Mouse (Mus musculus): Measurements from ENCODE around the gene Kcnk7. TPM values are rescaled to one million over a fixed set of nuclear protein-coding genes. Genes with fewer than 3 reads are reported as not detected.

Gene Kcnk7
- total RNA-seq, 1 experiment: 0.67 TPM

DNA sequence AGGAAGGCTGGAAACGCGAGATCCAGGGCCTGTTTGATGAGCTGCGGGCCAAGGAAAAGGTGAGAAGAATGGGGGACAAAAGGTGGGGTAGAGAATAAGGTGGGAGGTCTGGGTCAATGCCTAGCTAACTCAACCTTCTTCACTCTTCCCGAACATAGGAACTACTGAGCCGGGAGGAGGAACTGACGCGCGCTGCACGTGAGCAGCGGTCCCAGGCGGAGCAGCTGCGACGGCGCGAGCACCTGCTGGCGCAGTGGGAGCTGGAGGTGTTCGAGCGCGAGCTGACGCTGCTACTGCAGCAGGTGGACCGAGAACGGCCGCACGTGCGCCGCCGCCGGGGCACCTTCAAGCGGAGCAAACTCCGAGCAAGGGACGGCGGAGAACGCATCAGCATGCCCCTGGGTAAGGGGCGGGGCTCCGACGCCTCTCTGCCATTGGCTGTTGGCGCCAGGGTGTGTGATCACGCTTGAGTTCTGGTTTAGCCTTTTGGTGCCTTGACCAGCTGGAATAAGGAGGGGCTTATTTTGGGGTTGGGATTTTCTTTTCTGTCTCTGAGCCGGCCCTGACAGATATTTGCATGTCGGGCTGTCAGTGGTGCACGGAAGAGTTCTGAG lies 8.2 kb upstream of the Kcnk7 start:
- peak overlapping the region; percentile 61 to 65 for H3K4me3 ChIP-seq (ENCODE audit: insufficient read depth in 1 of 2, low read depth in 1 of 2, low read length in 2 of 2, poor library complexity in 1 of 2, severe bottlenecking in 1 of 2)
- peak overlapping the region; percentile 42; the same call in 1 of the 2 replicates for H3K9ac ChIP-seq (ENCODE audit: insufficient read depth, low read depth, low read length, poor library complexity, severe bottlenecking)
- in situ Hi-C loops (cut with MboI; ENCODE audit: low sequenced_read_pairs in 2 of 2, unreplicated experiment in 2 of 2): no loop called here
- no peak for TF ChIP-seq MAFK (IDR thresholded peaks at IDR 0.05; ENCODE audit: insufficient read depth, low read depth, low read length)
- no peak for TF ChIP-seq CHD2 (IDR thresholded peaks at IDR 0.05; ENCODE audit: low read depth, low read length)
- TF ChIP-seq ZC3H11A (IDR thresholded peaks at IDR 0.05; ENCODE audit: borderline replicate concordance, low read depth, low read length): no peak
- H3K36me3 ChIP-seq (ENCODE audit: control insufficient read depth, insufficient read depth, low read length, poor library complexity, severe bottlenecking): peaks cover 2% of the 10 kb centered on the region; the same call in 1 of the 2 replicates
- peak; percentile 75 for DNase-seq (ENCODE audit: low read depth, low spot score)
- no peak overlapping the region for H3K27ac ChIP-seq (ENCODE audit: insufficient read depth, low read depth, low read length, poor library complexity, severe bottlenecking)
- H3K9me3 ChIP-seq (ENCODE audit: control insufficient read depth, insufficient read depth, low read depth, low read length): no peaks in the 10 kb centered on the region
- peaks cover 0 to 4% of the 10 kb centered on the region in 2 experiments; a peak in 1 of 4 replicates for H3K4me1 ChIP-seq (ENCODE audit: control insufficient read depth in 2 of 2, insufficient read depth in 2 of 2, low read length in 2 of 2, poor library complexity in 1 of 2)

DNA sequence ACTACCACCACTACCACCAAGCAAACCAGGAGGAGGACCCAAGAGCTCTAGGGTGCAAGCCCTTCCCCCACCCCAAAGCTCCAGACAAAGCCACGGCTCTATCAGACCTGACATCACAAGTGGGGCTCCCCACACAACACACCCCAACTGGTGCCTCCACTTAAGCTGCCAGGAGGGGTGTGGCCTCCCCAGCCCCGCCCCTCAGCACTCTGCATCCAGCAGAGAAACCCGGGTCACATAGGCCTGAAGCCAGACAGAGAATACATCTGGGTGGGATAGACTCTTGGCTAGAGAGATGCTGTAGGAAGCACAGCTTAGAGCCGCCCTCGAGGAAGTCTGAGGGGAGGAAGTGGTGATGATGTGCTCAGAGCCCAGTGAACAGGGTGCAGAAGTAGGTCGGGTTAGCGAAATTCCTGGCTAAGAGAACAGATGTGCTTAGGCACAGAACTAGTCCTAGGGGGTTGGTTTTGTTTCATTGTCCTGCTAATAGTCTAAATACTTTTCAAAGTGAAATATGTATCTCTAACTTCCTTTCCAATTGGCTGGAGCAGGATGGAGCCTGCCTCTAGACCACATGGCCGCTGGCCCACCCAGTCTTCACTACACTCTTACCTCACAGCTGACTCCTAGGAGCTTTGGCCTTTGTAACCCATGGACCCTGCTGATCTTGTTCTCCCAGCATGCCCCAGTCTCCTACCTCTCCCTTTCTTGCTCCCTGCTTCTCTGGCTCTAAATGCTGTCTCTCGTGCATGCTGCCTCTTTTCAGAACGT lies 819 bp downstream of the Kcnk7 start:
- peaks cover 6% of the 10 kb centered on the region; the same call in 1 of the 2 replicates for H3K36me3 ChIP-seq (ENCODE audit: control insufficient read depth, insufficient read depth, low read length, poor library complexity, severe bottlenecking)
- H3K9ac ChIP-seq (ENCODE audit: insufficient read depth, low read depth, low read length, poor library complexity, severe bottlenecking): peak overlapping the region; percentile 17; the same call in 1 of the 2 replicates
- H3K9me3 ChIP-seq (ENCODE audit: control insufficient read depth, insufficient read depth, low read depth, low read length): no peaks in the 10 kb centered on the region
- TF ChIP-seq CHD2 (IDR thresholded peaks at IDR 0.05; ENCODE audit: low read depth, low read length) (no peak), MAFK (IDR thresholded peaks at IDR 0.05; ENCODE audit: insufficient read depth, low read depth, low read length) (no peak), ZC3H11A (IDR thresholded peaks at IDR 0.05; ENCODE audit: borderline replicate concordance, low read depth, low read length) (no peak), HCFC1 (IDR thresholded peaks at IDR 0.05; ENCODE audit: borderline replicate concordance, insufficient read depth, low read length) (no peak), ZNF384 (IDR thresholded peaks at IDR 0.05; ENCODE audit: low read depth, low read length) (no peak)
- H3K4me3 ChIP-seq (ENCODE audit: insufficient read depth in 1 of 2, low read depth in 1 of 2, low read length in 2 of 2, poor library complexity in 1 of 2, severe bottlenecking in 1 of 2): no peak overlapping the region
- in situ Hi-C loops (cut with MboI; ENCODE audit: low sequenced_read_pairs in 2 of 2, unreplicated experiment in 2 of 2): no loop called here
- H3K27ac ChIP-seq (ENCODE audit: insufficient read depth, low read depth, low read length, poor library complexity, severe bottlenecking): no peak overlapping the region
- no peak for DNase-seq (ENCODE audit: low read depth, low spot score)
- H3K4me1 ChIP-seq (ENCODE audit: control insufficient read depth in 2 of 2, insufficient read depth in 2 of 2, low read length in 2 of 2, poor library complexity in 1 of 2): peaks cover 4 to 14% of the 10 kb centered on the region in 2 experiments; a peak in 1 of 4 replicates

DNA sequence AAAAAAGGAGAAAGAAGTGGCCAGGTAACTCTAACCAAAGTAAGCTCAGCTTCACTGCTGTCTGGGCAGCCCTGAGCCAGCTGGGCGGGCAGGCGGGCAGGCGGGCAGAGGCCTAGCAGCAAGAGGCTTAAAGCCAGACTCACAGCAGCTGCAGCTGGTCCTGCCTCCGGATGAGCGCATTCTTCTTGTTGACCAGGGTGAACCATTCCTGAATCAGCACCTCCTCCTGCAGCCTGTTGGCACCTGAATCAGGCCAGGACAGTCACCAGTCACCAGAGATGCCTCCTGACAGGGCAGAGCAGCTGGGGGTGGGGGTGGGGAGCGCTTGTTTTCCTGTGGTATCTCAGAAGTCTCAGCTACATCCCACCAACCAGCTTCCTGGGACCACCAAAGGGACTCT lies 5.9 kb downstream of the Kcnk7 start:
- DNase-seq (ENCODE audit: low read depth, low spot score): no peak
- TF ChIP-seq MAFK (IDR thresholded peaks at IDR 0.05; ENCODE audit: insufficient read depth, low read depth, low read length) (no peak), HCFC1 (IDR thresholded peaks at IDR 0.05; ENCODE audit: borderline replicate concordance, insufficient read depth, low read length) (no peak), ZNF384 (IDR thresholded peaks at IDR 0.05; ENCODE audit: low read depth, low read length) (no peak), ZC3H11A (IDR thresholded peaks at IDR 0.05; ENCODE audit: borderline replicate concordance, low read depth, low read length) (no peak), CHD2 (IDR thresholded peaks at IDR 0.05; ENCODE audit: low read depth, low read length) (no peak)
- in situ Hi-C loops (cut with MboI; ENCODE audit: low sequenced_read_pairs in 2 of 2, unreplicated experiment in 2 of 2): no loop called here
- H3K9me3 ChIP-seq (ENCODE audit: control insufficient read depth, insufficient read depth, low read depth, low read length): no peaks in the 10 kb centered on the region
- H3K9ac ChIP-seq (ENCODE audit: insufficient read depth, low read depth, low read length, poor library complexity, severe bottlenecking): no peak overlapping the region
- H3K36me3 ChIP-seq (ENCODE audit: control insufficient read depth, insufficient read depth, low read length, poor library complexity, severe bottlenecking): no peaks in the 10 kb centered on the region
- H3K4me1 ChIP-seq (ENCODE audit: control insufficient read depth in 2 of 2, insufficient read depth in 2 of 2, low read length in 2 of 2, poor library complexity in 1 of 2): peaks cover 0 to 10% of the 10 kb centered on the region in 2 experiments; a peak in 1 of 4 replicates
- H3K4me3 ChIP-seq (ENCODE audit: insufficient read depth in 1 of 2, low read depth in 1 of 2, low read length in 2 of 2, poor library complexity in 1 of 2, severe bottlenecking in 1 of 2): no peak overlapping the region
- H3K27ac ChIP-seq (ENCODE audit: insufficient read depth, low read depth, low read length, poor library complexity, severe bottlenecking): no peak overlapping the region

- no peak overlapping the region for H3K4me3 ChIP-seq (ENCODE audit: insufficient read depth in 1 of 2, low read depth in 1 of 2, low read length in 2 of 2, poor library complexity in 1 of 2, severe bottlenecking in 1 of 2)
- no peak for DNase-seq (ENCODE audit: low read depth, low spot score)
- H3K36me3 ChIP-seq (ENCODE audit: control insufficient read depth, insufficient read depth, low read length, poor library complexity, severe bottlenecking): no peaks in the 10 kb centered on the region
- in situ Hi-C loops (cut with MboI; ENCODE audit: low sequenced_read_pairs in 2 of 2, unreplicated experiment in 2 of 2): no loop called here
- TF ChIP-seq ZC3H11A (IDR thresholded peaks at IDR 0.05; ENCODE audit: borderline replicate concordance, low read depth, low read length): no peak
- no peak for TF ChIP-seq HCFC1 (IDR thresholded peaks at IDR 0.05; ENCODE audit: borderline replicate concordance, insufficient read depth, low read length)
- TF ChIP-seq CHD2 (IDR thresholded peaks at IDR 0.05; ENCODE audit: low read depth, low read length): no peak
- no peak for TF ChIP-seq MAFK (IDR thresholded peaks at IDR 0.05; ENCODE audit: insufficient read depth, low read depth, low read length)
- no peak for TF ChIP-seq ZNF384 (IDR thresholded peaks at IDR 0.05; ENCODE audit: low read depth, low read length)
- no peaks in the 10 kb centered on the region for H3K9me3 ChIP-seq (ENCODE audit: control insufficient read depth, insufficient read depth, low read depth, low read length)
- no peak overlapping the region for H3K9ac ChIP-seq (ENCODE audit: insufficient read depth, low read depth, low read length, poor library complexity, severe bottlenecking)
- no peak overlapping the region for H3K27ac ChIP-seq (ENCODE audit: insufficient read depth, low read depth, low read length, poor library complexity, severe bottlenecking)
- peaks cover 0 to 7% of the 10 kb centered on the region in 2 experiments; a peak in 1 of 4 replicates for H3K4me1 ChIP-seq (ENCODE audit: control insufficient read depth in 2 of 2, insufficient read depth in 2 of 2, low read length in 2 of 2, poor library complexity in 1 of 2)
Observed at GRCm38 (mm10) chr19:5710581-5710980, 6.4 kb downstream of the Kcnk7 start.
